Mouse (Mus musculus): Measurements from ENCODE around the gene Kcnj5. TPM values are rescaled to one million over a fixed set of nuclear protein-coding genes. Genes with fewer than 3 reads are reported as not detected.

Kcnj5 gene
- polyA plus RNA-seq, 1 experiment = not detected

GRCm38 (mm10) chr9:32342929-32343328 lies 1.2 kb downstream of the Kcnj5 start:
- no peak for TF ChIP-seq GATA1 (IDR thresholded peaks at IDR 0.05; ENCODE audit: low read length)

- TF ChIP-seq GATA1 (IDR thresholded peaks at IDR 0.05; ENCODE audit: low read length) = no peak
Observed at GRCm38 (mm10) chr9:32340831-32341230, 3.3 kb downstream of the Kcnj5 start.

GRCm38 (mm10) chr9:32335389-32336150 lies 8.6 kb downstream of the Kcnj5 start:
- no peak for TF ChIP-seq GATA1 (IDR thresholded peaks at IDR 0.05; ENCODE audit: low read length)

- no peak for TF ChIP-seq GATA1 (IDR thresholded peaks at IDR 0.05; ENCODE audit: low read length)
Observed at GRCm38 (mm10) chr9:32331162-32331561, 13.0 kb downstream of the Kcnj5 start.

- TF ChIP-seq GATA1 (IDR thresholded peaks at IDR 0.05; ENCODE audit: low read length) = no peak
Observed at GRCm38 (mm10) chr9:32328777-32329176, 15.4 kb downstream of the Kcnj5 start.

GRCm38 (mm10) chr9:32323610-32324009 lies 20.5 kb downstream of the Kcnj5 start:
- no peak for TF ChIP-seq GATA1 (IDR thresholded peaks at IDR 0.05; ENCODE audit: low read length)

- no peak for TF ChIP-seq GATA1 (IDR thresholded peaks at IDR 0.05; ENCODE audit: low read length)
Observed at GRCm38 (mm10) chr9:32320167-32320566, 24.0 kb downstream of the Kcnj5 start.

- no peak for TF ChIP-seq GATA1 (IDR thresholded peaks at IDR 0.05; ENCODE audit: low read length)
Observed at GRCm38 (mm10) chr9:32315999-32316398, 28.2 kb downstream of the Kcnj5 start.

- TF ChIP-seq GATA1 (IDR thresholded peaks at IDR 0.05; ENCODE audit: low read length) = no peak
Observed at GRCm38 (mm10) chr9:32314071-32314470, 30.1 kb downstream of the Kcnj5 start.

GRCm38 (mm10) chr9:32312208-32312607 lies 31.9 kb downstream of the Kcnj5 start:
- no peak for TF ChIP-seq GATA1 (IDR thresholded peaks at IDR 0.05; ENCODE audit: low read length)

- no peak for TF ChIP-seq GATA1 (IDR thresholded peaks at IDR 0.05; ENCODE audit: low read length)
Observed at GRCm38 (mm10) chr9:32311786-32312185, 32.4 kb downstream of the Kcnj5 start.

GRCm38 (mm10) chr9:32302501-32303150 lies 41.5 kb downstream of the Kcnj5 start:
- no peak for TF ChIP-seq GATA1 (IDR thresholded peaks at IDR 0.05; ENCODE audit: low read length)

- no peak for TF ChIP-seq GATA1 (IDR thresholded peaks at IDR 0.05; ENCODE audit: low read length)
Observed at GRCm38 (mm10) chr9:32295061-32295800, 48.9 kb downstream of the Kcnj5 start.

- TF ChIP-seq GATA1 (IDR thresholded peaks at IDR 0.05; ENCODE audit: low read length) = no peak
Observed at GRCm38 (mm10) chr9:32292686-32293085, 51.5 kb downstream of the Kcnj5 start.

GRCm38 (mm10) chr9:32291618-32292017 lies 52.5 kb downstream of the Kcnj5 start:
- no peak for TF ChIP-seq GATA1 (IDR thresholded peaks at IDR 0.05; ENCODE audit: low read length)

- TF ChIP-seq GATA1 (IDR thresholded peaks at IDR 0.05; ENCODE audit: low read length) = no peak
Observed at GRCm38 (mm10) chr9:32283591-32283990, 60.6 kb downstream of the Kcnj5 start.
